Mouse (Mus musculus) left cerebral cortex, postnatal 36 days (tissue): Measurements from ENCODE around the gene Il5. TPM values are rescaled to one million over a fixed set of nuclear protein-coding genes. Genes with fewer than 3 reads are reported as not detected.
"Not testable (repeated sequence)": the region's sequence is repeated elsewhere in the genome, so short reads cannot be mapped to it uniquely, and the experiment has no call there.

Source experiments
- DNase-seq, 2 experiments: peaks; one replicate each; pipeline ENCODE4 v3.0.0; 2021 to 2022; ENCODE audit warnings: low spot score in 2 of 2, mixed read lengths in 1 of 2
- intact Hi-C: fragments of 180-260 bp; cut with DNase I; formaldehyde crosslinking; loops from one replicate; pipeline ENCODE4 v1.15.1; 2025
- total RNA-seq, 2 experiments: library from RNA; stranded (reverse); gene quantifications; 2 replicates each; pipeline ENCODE4 v1.2.3; 2021

The Il5 gene
- total RNA-seq, 2 experiments from 2014 or later: not detected

DNA sequence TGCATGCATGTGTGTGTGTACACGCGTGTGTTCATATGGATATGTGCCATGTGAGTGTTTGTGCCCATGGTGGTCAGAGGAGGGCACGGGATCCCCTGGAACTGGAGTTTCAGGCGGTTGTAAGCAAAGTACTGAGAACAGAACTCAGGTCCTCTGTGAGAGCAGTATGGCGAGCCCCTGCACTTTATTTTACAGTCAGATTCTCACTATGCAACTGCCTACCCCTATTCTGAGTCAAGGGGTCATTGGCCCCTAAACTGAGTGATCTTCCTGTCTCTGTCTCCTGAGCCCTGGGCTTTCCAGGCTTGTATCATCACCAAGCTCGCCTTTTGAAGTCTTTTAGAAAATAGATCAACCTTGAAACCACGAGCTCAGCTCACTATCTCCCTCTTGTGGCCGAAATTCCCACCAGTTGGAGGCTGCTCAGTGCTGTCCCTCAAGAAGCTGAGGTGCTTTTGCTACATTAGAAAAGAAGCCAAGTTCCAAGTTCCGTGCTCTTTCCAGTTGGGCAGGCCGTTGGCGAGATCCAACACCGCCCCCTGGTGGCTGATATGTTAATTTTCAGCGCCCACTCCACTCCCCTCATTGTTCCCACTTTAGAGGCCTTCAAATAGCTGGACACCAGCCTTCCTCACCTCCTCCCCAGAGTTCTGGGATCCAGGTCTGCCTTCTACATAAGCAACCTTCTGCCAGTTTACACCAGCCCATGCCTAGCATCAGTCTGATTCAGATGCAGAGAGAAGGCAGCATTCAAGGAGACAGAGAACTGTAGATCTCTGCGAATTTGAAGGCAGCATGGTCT lies 16.4 kb downstream of the Il5 start:
- intact Hi-C loops: loop anchor here (2.0 to 5.0 kb wide), 2 partner anchors 114 to 270 kb away; no protein-coding TSS in a partner anchor
- peak; percentile 74 for DNase-seq

DNA sequence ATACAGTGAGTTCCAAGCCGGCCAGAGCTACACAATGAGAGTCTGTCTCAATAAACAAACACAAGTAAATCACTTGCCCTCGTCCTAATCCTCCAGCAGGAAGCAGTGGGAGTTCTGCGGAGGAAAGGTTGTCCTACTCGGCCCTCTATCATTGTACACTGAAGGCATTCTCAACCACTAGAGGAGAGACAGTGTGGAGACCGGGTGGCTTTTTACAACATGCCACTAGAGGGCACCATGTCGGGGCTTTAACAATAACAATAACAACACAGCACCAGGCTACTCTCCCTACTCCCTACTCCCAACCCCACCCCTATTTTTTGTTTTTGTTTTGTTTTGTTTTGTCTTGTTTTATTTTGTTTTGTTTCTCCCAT lies 17.0 kb downstream of the Il5 start:
- DNase-seq: peak; percentile 35 to 45
- intact Hi-C loops: loop anchor here (2.0 to 5.0 kb wide), 2 partner anchors 113 to 270 kb away; no protein-coding TSS in a partner anchor

DNA sequence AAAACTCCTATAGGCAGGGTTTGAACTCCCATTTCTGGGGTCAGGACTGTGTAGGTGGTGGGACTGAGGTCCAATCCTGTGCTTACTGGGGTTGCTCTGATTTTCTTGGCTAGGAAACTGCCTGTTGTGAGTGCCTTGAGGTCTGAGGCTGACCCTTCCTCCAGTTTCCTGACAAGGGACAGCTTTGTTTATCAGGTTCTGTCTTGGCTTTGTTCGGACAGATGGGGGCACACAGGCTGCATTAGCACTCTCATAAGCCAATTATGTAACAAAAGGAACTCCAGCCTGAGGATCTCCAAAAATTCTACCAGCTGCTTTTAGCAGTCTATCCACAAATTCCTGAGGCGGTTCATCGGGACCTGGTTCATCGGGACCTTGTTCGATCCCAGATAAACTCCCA lies 21.8 kb downstream of the Il5 start:
- DNase-seq: no peak
- intact Hi-C loops: no loop called here

DNA sequence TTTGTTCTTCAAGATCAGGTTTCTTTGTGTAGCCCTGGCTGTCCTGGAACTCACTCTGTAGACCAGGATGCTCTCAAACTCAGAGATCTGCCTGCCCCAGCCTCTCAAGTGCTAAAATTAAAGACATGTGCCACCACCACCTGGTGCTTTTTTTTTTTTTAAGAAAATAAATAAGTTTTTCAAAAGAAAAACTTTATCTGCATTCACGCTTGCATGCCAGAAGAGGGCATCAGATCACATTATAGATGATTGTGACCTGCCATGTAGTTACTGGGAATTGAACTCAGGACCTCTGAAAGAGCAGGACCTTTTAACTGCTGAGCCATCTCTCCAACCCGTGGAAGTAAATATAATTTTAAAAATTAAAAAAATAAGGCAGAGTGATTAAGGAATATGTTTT lies 24.7 kb downstream of the Il5 start:
- intact Hi-C loops: no loop called here
- DNase-seq: no peak

DNA sequence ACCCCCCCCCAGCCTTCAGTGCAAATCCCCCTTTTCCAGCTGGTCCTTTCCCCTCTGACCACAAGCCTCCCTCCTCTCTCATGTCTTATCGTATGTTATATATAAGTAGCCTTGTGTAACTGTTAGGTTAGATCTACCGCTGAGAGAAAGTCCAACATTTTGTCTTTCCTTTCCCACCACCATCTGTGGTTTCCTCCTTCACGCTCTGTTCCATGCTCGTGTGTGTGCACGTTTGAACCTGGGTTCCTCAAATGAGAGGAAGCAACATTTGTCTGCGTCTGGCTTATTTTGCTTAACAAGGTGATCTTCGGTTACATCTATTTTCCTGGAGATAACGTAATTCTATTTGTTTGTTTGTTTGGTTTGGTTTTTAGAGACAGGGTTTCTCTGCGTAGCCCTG lies 27.4 kb downstream of the Il5 start:
- intact Hi-C loops: no loop called here
- DNase-seq: no peak

DNA sequence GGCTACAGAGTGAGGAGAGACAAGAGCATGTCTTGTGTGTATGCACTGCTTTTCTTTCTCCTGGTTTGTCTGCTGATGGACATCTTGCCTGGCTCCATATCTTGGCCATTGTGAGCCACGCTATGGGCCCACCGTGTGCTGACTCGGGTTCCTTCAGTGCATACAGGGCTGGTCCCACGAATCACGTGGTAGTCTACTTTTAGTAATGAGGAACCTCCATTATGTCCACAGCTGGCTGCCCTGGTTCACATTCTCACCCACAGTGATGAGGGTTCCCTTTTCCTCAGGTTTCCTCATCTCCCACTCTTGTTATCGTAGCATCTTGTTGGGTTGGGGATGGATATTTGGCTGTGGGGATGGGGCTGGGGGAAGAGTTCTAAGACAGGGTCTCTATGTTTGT lies 28.0 kb downstream of the Il5 start:
- DNase-seq: no peak
- intact Hi-C loops: no loop called here

DNA sequence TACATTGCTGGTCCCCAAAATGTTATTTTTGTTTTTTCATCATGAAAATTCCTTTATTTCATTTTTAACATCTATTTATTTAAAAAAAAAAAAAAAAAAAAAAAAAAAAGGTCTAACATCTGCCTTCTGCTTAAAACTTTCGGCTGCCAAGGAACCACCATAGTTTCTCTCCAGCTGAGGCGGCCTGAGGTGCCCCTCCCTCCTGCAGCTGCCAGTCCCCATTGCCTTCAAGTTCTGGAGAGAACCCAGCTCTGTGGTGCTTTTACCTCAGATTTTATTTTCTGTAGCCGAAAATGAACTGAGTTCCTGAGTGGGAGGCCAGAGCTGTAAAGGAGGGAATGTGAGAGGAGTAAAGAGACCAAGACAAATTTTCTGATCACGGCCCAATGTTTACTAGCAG lies 28.7 kb downstream of the Il5 start:
- DNase-seq: no peak
- intact Hi-C loops: no loop called here

DNA sequence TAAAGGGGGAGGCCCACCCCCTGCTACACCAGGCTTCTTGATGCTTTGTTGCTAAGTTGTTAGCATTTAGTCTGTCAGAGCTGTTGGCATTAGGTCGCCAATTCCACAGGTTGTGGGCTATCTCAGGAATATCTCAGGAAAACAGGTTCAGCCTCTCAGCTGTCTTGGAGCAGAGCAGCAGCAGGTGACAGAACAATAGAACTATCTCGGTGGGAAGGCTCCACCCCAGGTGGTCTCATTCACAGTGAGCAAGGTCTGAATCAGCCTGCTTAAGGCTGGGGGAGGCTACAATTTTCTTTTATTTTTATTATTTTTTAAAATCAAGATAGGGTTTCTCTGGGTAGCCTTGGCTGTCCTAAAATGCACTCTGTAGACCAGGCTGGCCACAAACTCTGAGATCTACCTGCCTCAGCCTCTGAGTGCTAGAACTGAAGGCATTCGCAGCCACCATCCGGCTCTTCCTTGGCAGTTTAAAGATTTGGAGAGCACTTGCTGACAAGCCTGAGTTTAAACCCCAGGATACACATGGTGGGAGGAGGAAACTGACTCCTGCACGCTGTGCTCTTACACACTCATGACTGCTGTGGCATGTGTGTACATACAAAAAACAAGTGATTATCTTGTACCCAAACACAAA lies 29.2 kb downstream of the Il5 start:
- no peak for DNase-seq
- intact Hi-C loops: no loop called here

DNA sequence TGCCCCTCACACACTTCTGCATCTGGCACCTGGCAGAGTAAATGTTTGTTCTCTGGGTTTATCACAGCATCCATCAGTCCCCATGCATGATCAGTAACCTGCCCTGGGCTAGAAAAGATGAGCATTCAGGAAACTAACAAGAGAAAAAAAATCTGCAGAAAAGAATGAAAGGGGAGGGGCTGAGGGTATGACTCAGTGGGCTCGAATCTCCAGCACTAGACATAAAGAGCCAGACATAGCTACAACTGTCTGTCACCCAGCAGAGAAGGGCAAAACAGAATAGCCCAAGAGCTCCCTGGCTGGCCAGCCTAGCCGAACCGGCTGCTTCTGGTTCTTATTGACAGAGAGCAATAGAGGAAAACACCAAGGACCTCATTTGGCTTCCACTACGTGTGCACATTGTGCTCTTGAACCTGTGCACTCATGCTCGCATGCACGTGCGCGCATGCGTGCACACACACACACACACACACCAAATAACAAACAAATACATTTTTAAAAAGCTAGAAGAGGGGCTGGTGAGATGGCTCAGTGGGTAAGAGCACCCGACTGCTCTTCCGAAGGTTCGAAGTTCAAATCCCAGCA lies 34.5 kb downstream of the Il5 start:
- DNase-seq: no peak
- intact Hi-C loops: no loop called here

DNA sequence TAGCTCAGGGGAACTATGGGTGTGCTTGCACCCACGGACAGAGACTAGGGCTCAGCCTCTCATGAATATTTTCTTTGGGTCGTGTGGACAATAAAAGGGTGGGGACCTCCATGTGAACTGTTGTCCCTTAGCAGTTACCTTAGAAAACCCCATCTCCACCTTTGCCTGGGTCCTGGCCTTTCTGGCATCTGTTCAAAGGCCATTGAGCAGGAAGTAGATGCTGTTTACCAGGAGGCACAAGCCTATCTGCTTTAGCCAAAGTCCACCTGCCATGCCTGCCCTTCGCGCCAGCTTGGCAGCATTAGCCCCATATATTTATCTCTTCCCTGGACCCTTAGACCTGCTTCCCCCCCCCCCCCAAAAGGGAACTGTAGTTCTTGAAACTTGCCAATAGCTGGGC lies 37.0 kb downstream of the Il5 start:
- intact Hi-C loops: no loop called here
- no peak for DNase-seq

DNA sequence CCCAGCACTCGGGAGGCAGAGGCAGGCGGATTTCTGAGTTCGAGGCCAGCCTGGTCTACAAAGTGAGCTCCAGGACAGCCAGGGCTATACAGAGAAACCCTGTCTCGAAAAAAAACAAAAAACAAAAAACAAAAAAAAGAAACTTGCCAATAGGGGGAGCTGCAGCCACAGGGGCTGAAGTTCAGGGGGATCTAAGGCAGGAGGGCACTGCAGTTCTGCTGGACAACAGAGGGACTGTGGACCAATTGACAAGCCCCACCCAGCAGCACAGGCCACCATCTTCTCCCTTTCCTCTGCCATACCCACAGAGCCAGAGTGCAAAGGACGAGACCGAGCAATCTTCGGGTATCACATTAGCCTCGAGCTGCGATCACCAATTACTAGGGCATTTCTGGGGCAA lies 37.4 kb downstream of the Il5 start:
- intact Hi-C loops, DNase-seq: not testable (repeated sequence)

DNA sequence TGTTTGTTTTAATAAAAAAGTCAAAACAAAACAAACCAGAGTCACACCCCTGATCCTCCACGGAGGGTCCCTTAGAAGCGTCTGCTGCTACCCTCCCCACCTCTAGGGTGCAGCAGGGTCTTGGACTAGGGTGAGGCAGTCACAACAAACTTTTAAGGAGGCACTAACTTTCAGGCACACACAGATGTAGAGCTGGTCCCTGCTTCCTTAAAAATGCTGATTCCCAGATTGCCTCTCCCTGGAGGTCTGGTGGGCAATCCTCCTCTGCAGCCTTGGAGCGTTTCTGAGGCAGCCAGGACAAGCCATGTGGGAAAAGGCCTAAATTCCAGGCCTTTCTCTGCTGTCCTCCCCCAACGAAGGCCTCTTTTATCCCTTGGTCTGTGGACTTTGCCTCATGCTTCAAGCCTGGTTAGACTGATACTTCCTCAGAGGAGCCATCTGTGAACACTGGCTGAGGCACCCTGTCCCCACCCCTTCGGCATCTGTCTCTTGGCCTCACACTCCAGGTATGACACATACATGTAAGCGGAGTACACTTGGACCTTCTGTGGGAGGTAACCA lies 38.3 kb downstream of the Il5 start:
- intact Hi-C loops: no loop called here
- no peak for DNase-seq

DNA sequence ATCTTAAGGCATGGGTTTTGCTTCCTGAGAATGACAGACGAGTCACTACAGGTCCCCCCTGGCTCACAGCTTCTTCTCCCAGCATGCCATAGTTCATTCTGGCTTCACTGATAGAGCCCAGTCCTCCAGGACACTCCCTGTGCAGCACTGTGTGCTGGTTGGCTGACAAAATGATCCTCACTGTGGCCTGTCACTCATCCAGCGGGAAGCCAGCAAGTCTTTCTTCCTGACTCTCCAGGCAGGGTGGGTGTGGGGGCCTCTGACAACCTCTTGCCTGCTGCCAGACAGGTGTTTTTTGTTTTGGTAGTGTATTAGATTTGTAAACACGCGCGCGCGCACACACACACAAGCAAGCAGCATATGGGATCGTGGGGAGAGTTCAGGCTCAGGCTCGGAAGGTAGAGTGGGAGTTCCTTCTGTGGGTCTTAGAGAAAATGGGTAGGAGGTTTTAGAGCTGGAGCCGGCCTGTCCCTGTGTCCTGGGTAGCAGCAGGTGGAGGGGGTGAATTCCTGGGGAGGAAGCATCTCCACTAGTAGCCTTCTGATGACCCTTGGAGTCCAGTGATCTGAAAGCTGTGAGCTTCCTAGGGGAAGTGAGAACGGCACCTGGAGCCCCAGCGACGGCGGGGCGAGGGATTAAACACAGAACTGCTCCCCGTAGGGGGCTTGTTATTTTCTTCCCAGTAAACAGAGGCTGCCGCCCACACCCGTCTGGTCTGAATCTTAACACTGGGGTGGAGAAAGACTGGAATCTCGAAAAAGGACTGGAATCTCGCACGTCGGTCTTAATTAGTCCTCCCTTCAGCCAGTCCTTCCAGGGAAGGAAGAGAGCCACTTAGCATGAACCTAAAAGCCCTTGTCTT lies 39.2 kb downstream of the Il5 start:
- DNase-seq: peak in 1 of 2 experiments; percentile 3
- intact Hi-C loops: loop anchor here (5.0 kb wide), 1 partner anchor 93 kb away; no protein-coding TSS in a partner anchor

DNA sequence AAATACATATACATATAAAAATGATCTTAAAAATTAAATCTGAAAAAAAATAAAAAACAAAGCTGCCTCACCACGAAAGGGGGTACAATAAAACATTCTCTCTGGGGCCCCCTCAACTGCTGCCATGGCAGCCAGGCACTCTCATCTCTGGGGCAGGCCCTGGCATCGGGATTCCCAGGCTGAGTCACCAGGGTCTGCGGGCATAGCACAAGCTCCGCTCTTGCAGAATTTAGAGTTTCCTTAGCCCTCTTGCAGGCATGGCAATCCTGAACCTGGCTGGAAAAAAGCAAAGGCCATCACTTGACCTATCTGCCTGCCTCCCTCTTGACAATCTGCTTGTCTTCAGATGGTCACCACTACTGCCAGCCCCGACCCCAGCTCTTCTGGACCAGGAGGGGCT lies 40.7 kb downstream of the Il5 start:
- intact Hi-C loops: loop anchor here (5.0 kb wide), 1 partner anchor 91 kb away; no protein-coding TSS in a partner anchor

DNA sequence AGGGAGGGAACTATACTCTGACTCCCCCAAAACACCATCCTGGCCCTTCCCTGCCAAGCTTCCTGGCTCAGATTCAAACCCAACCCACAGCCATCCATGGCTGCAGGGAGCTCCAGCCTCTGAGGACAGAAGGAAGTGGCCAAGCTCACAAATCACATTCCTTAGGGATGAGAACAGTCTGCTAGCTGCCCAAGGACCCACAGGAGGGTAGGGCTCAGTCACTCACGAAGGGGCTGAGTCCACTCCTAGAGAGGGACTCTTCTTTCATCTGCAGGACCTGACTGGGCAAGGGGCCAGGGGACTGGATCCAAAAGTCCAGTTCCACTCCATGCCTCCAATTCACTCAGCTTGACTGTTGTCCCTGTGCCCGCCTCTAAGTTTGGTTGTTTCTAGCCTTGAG lies 41.2 kb downstream of the Il5 start:
- intact Hi-C loops: loop anchor here (5.0 kb wide), 1 partner anchor 90 kb away; no protein-coding TSS in a partner anchor
- no peak for DNase-seq

More for the DNA sequence above, 40.7 kb downstream of the Il5 start:
- no peak for DNase-seq

DNA sequence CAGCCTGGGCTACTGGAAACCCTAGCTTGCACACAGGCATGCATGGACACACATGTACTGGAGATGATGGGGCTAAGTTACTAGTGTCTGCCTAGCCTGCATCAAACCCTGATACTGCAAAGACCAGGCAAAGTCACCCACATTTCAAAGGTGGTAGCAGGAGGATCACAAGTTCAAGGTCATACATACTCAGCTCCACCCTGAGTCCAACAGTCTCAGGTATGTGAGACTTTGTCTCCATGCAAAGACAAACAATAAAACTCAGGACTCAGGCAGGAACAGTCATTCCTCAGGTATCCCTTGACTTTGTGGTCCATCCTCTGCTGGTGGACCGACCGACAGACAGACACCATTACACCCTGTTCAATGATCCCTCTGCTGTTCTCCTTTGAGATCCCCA lies 41.8 kb downstream of the Il5 start:
- DNase-seq: no peak
- intact Hi-C loops: loop anchor here (5.0 kb wide), 1 partner anchor 90 kb away; no protein-coding TSS in a partner anchor

DNA sequence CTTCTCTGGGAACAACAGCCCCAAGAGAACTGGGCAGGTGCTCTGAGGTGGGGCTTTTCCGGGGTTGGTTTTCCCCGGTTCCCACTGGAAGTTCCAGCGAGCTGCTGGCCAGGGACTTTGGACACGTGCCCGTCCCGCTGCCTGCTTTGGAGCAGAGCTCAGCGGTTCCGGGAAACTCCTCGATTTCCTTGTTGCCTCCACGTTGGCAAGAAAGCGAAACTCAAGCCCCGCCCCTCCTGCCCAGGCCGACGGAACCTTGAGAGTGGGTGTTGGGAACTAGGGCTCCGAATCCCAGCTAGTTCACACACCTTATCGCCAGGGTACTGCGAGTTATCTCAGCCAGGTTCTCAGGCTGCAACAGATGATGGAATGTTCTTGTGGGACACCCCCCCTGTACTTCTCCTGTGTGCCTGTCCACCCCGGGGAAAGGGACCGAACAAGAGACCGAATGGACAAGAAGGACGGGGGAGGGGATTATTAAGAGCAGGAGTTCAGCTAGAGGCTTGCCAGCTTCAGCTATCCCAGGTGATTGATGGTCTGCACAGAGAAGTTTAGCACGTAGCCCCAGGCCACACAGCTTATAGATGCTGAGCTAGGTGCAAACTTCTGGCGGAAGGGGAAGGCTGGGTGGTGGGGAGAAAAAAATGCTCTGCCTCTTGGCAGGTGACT lies 42.4 kb downstream of the Il5 start:
- DNase-seq: peak; percentile 19 to 31

DNA sequence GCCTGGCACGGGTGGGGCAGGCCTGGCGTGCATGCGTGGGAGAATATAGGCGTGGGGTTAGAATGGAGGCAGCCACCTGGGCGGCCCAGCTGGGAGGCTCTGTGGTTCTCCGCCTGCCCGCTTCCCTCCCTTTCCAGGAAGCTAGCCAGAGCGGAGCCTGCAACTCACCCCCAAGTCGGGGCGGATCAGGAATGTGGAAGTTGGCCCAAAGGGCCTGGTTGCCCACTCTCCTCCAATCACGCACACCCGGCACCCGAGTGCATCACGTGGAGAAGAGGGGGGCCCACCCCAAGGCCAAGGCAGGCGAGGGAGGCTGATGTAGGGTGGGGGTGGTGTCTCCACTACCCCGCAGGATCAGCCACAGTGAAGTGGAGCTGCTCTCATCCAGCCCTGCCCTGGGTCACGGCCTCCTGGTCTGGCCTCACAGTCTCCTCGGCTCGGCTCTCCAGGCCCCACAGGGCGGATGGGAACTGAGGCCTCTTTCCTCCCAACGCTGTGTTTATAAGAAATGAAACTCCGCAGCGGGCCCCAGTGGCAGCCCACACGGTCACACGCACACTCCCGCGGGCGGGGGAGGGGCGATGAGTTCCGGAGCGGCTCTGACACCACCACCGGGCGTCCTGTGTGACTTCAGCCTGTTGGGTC lies 43.0 kb downstream of the Il5 start:
- peak; percentile 74 for DNase-seq
- intact Hi-C loops: loop anchor here (5.0 kb wide), 1 partner anchor 89 kb away; no protein-coding TSS in a partner anchor

More for the DNA sequence above, 42.4 kb downstream of the Il5 start:
- intact Hi-C loops: loop anchor here (5.0 kb wide), 1 partner anchor 89 kb away; no protein-coding TSS in a partner anchor
